Mouse (Mus musculus): ENCODE data around the gene Safb2. TPM values are rescaled to one million over a fixed set of nuclear protein-coding genes. Genes with fewer than 3 reads are reported as not detected.
"Not testable (repeated sequence)": the region's sequence is repeated elsewhere in the genome, so short reads cannot be mapped to it uniquely, and the experiment has no call there.

Gene Safb2
- polyA plus RNA-seq, 1 experiment from 2014 or later = 89.0 TPM

DNA sequence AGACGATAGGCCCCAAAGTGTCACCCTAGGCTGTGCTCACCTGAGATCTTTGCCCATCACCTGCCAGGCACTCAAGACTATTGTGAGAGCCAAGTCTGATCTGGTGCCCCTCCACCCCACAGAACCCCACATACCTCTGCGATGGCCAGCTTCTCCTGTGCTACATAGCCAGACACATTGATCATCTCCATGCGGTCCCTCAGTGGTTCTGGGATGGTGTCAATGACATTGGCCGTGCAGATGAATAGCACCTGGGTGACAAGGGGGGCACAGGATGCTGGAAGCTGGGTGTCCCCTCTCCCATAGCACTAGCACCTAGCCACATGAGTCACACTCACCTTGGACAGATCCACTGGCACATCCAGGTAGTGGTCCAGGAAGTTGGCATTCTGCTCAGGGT, 31.4 kb upstream of the Safb2 start:
- no peak overlapping the region for H3K27ac ChIP-seq
- no peak overlapping the region for H3K4me3 ChIP-seq (replicated peaks)
- H3K36me3 ChIP-seq = peaks cover 66% of the 10 kb centered on the region
- peaks cover 33% of the 10 kb centered on the region for H3K4me1 ChIP-seq (replicated peaks)
- 90% methylated on average over 4 of the region's 4 CpGs for WGBS
- ATAC-seq = no peak
- H3K9ac ChIP-seq (replicated peaks) = no peak overlapping the region
- no peak overlapping the region for H3K4me2 ChIP-seq (replicated peaks)
- no peaks in the 10 kb centered on the region for H3K9me3 ChIP-seq
- no peaks in the 10 kb centered on the region for H3K27me3 ChIP-seq

DNA sequence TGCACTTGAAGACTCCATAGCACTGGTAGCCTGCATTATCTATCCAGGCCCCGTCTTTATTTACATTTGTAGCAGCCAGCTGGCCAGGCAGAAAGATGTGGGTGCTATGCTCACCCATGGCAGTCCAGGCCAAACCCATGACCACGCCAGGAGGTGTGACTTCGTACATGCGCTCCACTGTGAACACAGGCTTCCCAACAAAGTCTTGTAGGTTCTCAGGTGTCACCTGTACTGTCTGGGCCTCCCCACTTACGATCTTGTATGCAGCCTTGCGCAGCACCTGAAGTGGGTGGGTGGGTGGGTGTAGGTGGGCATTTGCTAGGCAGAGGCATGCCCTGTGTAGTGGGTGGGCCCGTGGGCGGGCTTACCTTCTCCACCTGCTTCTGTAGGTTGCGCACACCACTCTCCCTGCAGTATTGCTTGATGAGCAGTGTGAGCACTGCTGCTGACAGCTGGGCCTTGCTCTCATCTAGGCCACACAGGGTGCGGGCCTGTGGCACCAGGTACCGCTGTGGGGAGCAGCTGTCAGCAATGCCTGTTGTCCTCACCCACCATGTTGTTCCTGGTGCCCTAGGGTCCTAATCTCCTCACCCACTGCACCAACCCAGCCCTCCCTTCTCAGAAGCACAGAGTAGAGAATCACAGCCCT, 30.9 kb upstream of the Safb2 start:
- Histone ChIP-seq H3K4me2 (replicated peaks) (peak overlapping the region; percentile 83), H3K27ac (no peak overlapping the region), H3K36me3 (peaks cover 61% of the 10 kb centered on the region), H3K27me3 (no peaks in the 10 kb centered on the region), H3K9me3 (no peaks in the 10 kb centered on the region), H3K4me3 (replicated peaks) (peak overlapping the region; percentile 73), H3K4me1 (replicated peaks) (peaks cover 38% of the 10 kb centered on the region), H3K9ac (replicated peaks) (peak overlapping the region; percentile 81)
- no peak for ATAC-seq
- WGBS = 91% methylated on average over 11 of the region's 11 CpGs

DNA sequence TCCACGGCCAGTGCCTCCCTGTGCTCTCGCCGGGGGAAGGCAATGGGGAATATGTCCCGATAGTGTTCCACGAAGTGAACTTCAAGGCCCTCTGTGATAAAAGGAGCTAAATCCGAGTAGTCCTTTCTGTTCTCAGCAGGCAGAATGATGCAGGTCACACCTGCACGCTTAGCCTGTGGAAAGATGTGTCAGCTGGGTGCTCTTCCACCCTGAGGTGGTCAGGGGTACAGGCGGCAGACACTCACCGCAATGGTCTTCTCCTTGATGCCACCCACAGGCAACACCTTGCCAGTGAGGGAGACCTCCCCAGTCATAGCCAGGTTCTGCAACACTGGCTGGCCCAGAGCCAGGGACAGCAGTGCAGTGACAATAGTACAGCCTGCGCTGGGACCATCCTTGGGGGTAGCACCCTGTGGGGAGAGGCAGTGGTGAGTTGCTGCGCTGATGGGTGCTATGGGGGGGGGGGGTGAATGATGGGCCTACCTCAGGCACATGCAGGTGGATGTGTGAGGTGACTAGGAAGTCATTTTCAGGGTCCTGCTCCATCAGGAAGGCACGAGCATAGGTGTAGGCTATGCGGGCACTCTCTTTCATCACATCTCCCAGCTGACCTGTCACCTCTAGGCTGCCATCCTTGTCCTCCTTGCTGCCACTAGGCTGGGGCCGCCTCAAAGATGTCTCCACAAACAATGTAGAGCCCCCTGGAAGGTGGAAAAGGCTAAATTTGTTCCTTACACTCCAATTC, 30.2 kb upstream of the Safb2 start:
- H3K9ac ChIP-seq (replicated peaks) = peak overlapping the region; percentile 81
- H3K27ac ChIP-seq = no peak overlapping the region
- no peak for ATAC-seq
- WGBS = 35% methylated on average over 14 of the region's 14 CpGs
- no peaks in the 10 kb centered on the region for H3K9me3 ChIP-seq
- H3K27me3 ChIP-seq = no peaks in the 10 kb centered on the region
- H3K4me2 ChIP-seq (replicated peaks) = peak overlapping the region; percentile 83
- peaks cover 41% of the 10 kb centered on the region for H3K4me1 ChIP-seq (replicated peaks)
- peaks cover 54% of the 10 kb centered on the region for H3K36me3 ChIP-seq
- H3K4me3 ChIP-seq (replicated peaks) = peak overlapping the region; percentile 73

DNA sequence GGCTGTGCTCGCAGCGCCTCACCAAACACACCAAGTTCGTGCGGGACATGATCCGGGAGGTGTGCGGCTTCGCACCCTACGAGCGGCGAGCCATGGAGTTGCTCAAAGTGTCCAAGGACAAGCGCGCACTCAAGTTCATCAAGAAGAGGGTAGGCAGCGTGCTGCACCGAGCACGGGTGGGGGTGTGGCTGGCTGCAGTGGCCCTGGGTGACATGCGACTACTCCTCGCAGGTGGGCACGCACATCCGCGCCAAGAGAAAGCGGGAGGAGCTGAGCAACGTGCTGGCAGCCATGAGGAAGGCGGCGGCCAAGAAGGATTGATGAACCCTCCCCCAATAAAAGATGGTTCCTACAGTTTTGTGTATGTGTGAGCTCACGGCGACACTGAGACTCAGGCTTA, 29.5 kb upstream of the Safb2 start:
- peak overlapping the region; percentile 93 for H3K27ac ChIP-seq
- WGBS = under 1% methylated on average over 26 of the region's 26 CpGs
- H3K4me3 ChIP-seq (replicated peaks) = peak overlapping the region; percentile 73
- peaks cover 47% of the 10 kb centered on the region for H3K36me3 ChIP-seq
- H3K9me3 ChIP-seq, H3K27me3 ChIP-seq, ATAC-seq: not testable (repeated sequence)
- peaks cover 44% of the 10 kb centered on the region for H3K4me1 ChIP-seq (replicated peaks)
- H3K4me2 ChIP-seq (replicated peaks) = peak overlapping the region; percentile 83
- H3K9ac ChIP-seq (replicated peaks) = peak overlapping the region; percentile 81

DNA sequence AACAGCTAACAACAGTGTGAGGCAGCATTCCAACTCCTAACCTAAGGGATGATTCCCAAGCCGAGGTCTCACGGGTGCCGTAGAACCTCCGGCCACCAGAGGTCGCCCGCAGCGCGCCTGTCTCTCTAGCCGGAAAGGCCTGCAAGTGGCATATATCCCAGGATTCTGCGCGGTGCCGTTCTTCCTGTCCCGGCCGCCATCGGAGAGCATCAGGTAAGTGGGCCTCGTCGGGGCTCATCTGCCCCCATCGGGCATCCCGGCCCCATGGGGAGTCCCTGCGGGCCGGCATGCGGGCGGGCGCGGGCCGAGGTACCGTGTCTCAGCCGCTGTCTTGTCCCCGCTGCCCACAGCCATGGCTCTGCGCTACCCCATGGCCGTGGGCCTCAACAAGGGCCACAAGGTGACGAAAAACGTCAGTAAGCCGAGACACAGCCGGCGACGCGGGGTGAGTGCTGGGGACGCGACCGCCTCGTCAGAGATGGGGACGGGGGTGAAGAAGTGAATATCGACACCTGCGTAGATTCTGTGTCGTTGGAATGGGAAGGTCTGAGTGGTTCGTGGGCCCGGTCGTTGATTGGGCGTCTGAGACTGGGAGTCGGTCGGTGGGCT, 29.0 kb upstream of the Safb2 start, which contains the start of gene Rpl36:
Gene Rpl36 (plus strand): TSS at position 181 of the 609 bp plus-strand sequence.
- ATAC-seq = peak; percentile 69
- Histone ChIP-seq H3K36me3 (peaks cover 41% of the 10 kb centered on the region), H3K4me2 (replicated peaks) (peak within 1 kb of the TSS; percentile 83)

DNA sequence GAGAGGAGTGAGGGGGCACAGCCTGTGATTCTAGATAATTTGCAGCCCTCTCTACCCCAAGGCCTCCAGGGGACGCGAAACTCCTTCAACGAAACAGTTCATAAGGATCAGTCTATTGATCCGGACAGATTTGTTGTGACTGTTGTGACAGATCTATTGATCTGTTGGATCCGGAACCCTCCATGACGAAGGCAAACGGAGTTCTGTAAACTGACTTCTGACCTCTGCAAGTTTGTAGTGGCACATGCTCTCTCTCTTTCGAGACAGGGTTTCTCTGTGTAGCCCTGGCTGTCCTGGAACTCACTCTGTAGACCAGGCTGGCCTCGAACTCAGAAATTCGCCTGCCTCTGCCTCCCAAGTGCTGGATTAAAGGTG, 28.2 kb upstream of the Safb2 start:
- Histone ChIP-seq H3K4me1 (replicated peaks) (peaks cover 55% of the 10 kb centered on the region), H3K36me3 (peaks cover 36% of the 10 kb centered on the region)
- H3K4me3 ChIP-seq (replicated peaks); ATAC-seq; H3K27me3 ChIP-seq; H3K9ac ChIP-seq (replicated peaks); H3K4me2 ChIP-seq (replicated peaks); H3K27ac ChIP-seq; H3K9me3 ChIP-seq: not testable (repeated sequence)
- 81% methylated on average over 10 of the region's 10 CpGs for WGBS

More for the DNA sequence above, 29.0 kb upstream of the Safb2 start, which contains the start of gene Rpl36:
- Histone ChIP-seq H3K9ac (replicated peaks) (peak within 1 kb of the TSS; percentile 81), H3K27ac (peak within 1 kb of the TSS; percentile 93), H3K4me1 (replicated peaks) (peaks cover 49% of the 10 kb centered on the region), H3K27me3 (no peaks in the 10 kb centered on the region), H3K4me3 (replicated peaks) (peak within 1 kb of the TSS; percentile 73), H3K9me3 (no peaks in the 10 kb centered on the region)
- under 1% methylated on average over 51 of the region's 52 CpGs for WGBS

DNA sequence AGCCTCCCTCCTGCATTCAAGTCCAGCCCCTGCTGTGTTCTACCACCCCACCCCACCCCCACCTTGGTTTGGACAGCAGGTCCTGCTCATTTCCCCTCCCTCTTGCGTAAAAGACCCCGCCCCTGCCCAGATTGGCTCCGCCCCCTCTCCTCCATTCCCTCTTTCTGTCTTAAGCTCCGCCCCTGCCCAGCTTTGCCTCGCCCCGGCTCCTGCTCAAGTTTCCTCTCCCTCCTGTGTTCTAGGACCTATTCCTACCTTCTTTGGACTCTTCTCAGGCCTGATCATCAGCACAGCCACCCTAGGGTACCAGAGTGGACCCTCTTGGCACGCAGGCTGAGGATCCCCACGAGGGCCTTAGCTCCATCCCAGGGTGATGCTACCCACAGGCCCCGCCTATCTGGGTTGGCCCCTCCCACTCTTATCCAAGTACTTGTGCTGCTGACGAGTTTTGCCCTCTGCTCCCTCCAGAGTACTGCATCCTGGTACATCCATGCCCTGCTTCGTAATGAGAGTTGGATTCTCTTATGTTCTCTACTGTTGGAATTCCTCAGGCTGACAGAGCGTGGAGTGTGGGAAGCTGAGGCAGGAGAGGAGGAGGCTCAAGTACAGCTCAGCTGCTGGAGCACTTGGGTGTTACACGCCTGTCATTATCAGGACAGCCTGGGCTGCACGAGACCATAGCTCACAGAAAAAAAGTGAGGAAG, 27.6 kb upstream of the Safb2 start:
- Histone ChIP-seq H3K4me3 (replicated peaks) (no peak overlapping the region), H3K27ac (no peak overlapping the region), H3K4me1 (replicated peaks) (peaks cover 57% of the 10 kb centered on the region), H3K36me3 (peaks cover 36% of the 10 kb centered on the region), H3K9ac (replicated peaks) (no peak overlapping the region), H3K4me2 (replicated peaks) (0 out of 2 replicates have a peak overlapping the region, but pooled peaks have one; percentile 2), H3K9me3 (no peaks in the 10 kb centered on the region), H3K27me3 (no peaks in the 10 kb centered on the region)
- no peak for ATAC-seq
- WGBS = 14% methylated on average over 13 of the region's 14 CpGs

DNA sequence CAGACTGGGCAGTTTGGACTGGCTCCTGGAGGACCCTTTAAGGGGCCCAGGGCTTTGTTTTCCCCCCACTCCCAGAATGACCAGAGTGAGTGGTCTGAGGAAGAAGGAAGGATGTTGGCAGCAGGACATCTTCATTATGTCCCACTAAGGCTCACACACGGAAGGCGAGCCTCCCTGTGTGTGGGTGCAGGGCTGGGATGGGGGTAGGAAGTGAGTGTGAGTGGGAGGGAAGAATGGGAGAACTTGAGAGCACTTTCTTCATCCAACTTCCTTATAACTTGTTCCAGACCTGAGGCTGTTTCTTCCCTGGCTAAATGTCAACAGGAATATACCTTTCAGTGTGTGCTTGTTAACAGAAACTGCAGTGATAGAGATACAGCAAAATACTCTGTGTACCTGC, 26.9 kb upstream of the Safb2 start:
- H3K27ac ChIP-seq = no peak overlapping the region
- no peak overlapping the region for H3K4me2 ChIP-seq (replicated peaks)
- H3K4me3 ChIP-seq (replicated peaks) = no peak overlapping the region
- peaks cover 36% of the 10 kb centered on the region for H3K36me3 ChIP-seq
- H3K9ac ChIP-seq (replicated peaks) = no peak overlapping the region
- WGBS = 76% methylated on average over 2 of the region's 2 CpGs
- no peaks in the 10 kb centered on the region for H3K9me3 ChIP-seq
- ATAC-seq = no peak
- no peaks in the 10 kb centered on the region for H3K27me3 ChIP-seq
- peaks cover 57% of the 10 kb centered on the region for H3K4me1 ChIP-seq (replicated peaks)

DNA sequence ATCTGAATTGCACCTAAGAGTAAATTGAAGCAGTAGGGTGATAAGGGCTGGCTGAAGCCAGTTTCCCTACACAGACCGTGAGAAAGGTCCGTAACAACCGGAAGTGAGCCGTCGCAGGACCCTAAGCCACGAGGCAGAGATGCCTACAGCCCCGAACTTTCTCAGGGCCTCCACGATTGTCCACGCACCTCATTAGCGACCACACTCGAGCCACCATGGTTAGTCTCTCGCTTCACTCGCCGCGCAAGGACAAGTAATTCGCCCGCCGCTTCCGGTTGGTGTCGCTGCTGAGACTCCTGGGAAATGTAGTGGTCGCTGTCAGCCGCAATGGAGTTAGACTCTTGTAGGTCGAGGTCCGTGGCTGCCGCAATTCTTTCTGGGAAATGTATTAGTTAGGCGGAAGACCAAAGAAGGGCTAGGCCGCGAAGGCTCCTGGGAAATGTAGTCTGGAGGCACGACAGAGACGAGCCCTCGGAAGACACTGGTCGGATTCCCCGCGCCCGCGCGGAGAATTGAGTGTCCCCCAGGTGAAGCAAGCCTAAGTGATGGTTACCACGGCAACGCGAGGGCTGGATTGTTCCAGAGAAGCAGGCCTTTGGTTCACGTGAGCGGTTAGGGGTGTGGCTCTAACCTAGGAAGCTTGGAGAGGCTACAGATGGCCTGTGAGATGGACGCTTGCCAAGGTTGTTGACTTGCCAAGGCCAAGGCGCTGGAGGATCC, 25.2 kb upstream of the Safb2 start, which contains the start of gene 2410015M20Rik:
Gene 2410015M20Rik (minus strand): TSS at position 320 of the 720 bp plus-strand sequence.
- Histone ChIP-seq H3K4me3 (replicated peaks) (peak within 1 kb of the TSS; percentile 64), H3K36me3 (peaks cover 36% of the 10 kb centered on the region), H3K4me1 (replicated peaks) (peaks cover 44% of the 10 kb centered on the region), H3K4me2 (replicated peaks) (peak within 1 kb of the TSS; percentile 78), H3K27ac (peak within 1 kb of the TSS; percentile 77), H3K9ac (replicated peaks) (peak within 1 kb of the TSS; percentile 78), H3K9me3 (no peaks in the 10 kb centered on the region), H3K27me3 (no peaks in the 10 kb centered on the region)
- ATAC-seq = peak; percentile 90
- under 1% methylated on average over 44 of the region's 44 CpGs for whole genome bisulfite sequencing

DNA sequence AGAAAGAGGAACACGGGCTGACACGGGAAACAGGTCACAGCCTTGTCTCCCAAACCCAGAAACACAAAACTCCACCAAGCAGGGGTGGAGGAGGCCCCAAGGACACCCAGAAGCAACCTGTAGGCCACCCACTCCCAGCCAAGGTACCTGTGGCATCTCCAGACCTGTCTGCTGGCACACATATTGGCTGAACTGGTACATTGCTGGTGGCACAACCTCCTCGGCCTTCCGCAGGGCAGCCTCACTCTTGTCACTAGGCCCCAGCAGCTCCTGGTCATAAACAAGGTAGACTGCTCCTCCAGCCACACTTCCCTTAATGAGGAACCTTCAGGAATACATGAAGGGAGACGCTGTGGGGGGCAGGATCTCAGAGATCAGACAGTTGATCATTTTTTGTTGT, 24.3 kb upstream of the Safb2 start:
- Histone ChIP-seq H3K27me3 (no peaks in the 10 kb centered on the region), H3K4me2 (replicated peaks) (peak overlapping the region; percentile 78), H3K4me3 (replicated peaks) (peak overlapping the region; percentile 64), H3K4me1 (replicated peaks) (peaks cover 37% of the 10 kb centered on the region), H3K9me3 (no peaks in the 10 kb centered on the region), H3K36me3 (peaks cover 41% of the 10 kb centered on the region), H3K27ac (peak overlapping the region; percentile 77), H3K9ac (replicated peaks) (peak overlapping the region; percentile 78)
- no peak for ATAC-seq
- WGBS = 75% methylated on average over 5 of the region's 5 CpGs

DNA sequence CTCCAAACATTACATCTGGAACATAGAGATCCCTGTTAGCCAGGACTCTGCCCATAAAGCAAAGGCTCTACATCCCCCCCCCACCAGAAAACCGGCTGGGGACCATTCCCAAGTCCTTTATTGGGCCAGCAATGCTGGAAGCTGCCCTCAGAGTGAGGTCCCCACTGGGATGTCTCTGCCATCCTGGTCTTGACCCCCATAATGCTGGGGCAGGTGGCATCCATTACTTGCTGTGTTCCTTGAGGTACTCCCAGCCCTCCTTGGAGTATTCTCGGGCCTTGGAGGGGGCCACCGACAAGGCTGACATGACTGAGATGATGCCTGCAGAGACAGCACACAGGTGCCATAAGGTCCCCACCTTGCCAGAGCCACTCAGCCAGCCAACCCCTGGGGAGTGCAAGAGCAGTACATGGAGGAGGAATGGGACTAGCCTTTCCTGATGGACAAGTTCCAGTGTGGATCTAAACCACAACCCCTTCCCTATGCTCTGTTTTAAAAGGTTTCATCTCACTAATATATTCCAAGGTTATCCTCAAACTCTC, 23.2 kb upstream of the Safb2 start:
- Histone ChIP-seq H3K4me3 (replicated peaks) (no peak overlapping the region), H3K27me3 (no peaks in the 10 kb centered on the region), H3K4me1 (replicated peaks) (peaks cover 37% of the 10 kb centered on the region), H3K4me2 (replicated peaks) (no peak overlapping the region), H3K27ac (no peak overlapping the region), H3K9me3 (no peaks in the 10 kb centered on the region), H3K36me3 (peaks cover 52% of the 10 kb centered on the region), H3K9ac (replicated peaks) (no peak overlapping the region)
- WGBS = 70% methylated on average over 3 of the region's 3 CpGs
- no peak for ATAC-seq

All from midbrain, embryonic 13.5 days (tissue).